Comparison of ENCODE assay signal across 9 mouse cellular contexts in the genomic region with DNA sequence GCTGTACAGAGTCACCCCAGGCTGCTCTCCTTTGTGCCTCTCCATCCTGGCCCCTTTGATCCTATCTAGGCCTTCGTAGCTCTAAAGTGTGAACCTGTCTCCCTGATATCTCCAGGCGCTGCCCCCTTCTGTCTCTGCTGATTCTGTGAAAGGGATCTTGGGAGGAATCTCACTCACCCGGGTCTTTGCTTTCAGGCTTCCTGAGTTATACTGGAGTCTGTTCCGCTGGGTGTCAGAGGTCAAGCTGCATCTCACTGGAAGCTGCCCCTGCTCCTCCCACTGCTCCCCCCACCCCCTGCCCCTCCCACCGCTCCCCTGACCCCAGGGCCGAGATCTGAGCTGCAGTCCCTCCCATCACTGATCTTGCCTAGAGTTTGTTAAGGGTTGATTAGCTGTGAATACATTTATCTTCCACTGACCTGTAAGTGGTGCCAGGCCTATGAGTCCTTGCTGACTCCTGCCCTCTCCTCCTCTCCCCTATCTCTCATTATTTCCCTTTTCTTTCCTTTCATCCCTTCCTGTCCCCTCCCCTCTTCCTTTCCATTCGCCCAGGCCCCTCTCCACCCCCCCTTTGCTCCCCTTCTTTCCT.
A peak's percentile ranks its signal among the peaks of the same experiment; 100 is the strongest.
DNase-seq lines count a peak whose midpoint lies in the region; ATAC-seq lines count a peak whose summit lies in the region.
"Had no signal": no experiment of that assay in that cellular context is flagged by ENCODE, and none has a peak within 500 bp of the region (broad histone marks: within the 10 kb centered on the region; RNA-seq: fewer than 3 reads in every experiment).

No protein-coding gene starts in this region.

- H3K4me1 ChIP-seq in heart, embryonic 11.5 days (ENCODE audit: control insufficient read depth, insufficient read depth, low read length), result peaks cover 2% of the 10 kb centered on the region; the same call in 1 of the 2 replicates
- peaks cover 19% of the 10 kb centered on the region for H3K4me1 ChIP-seq in forebrain, embryonic 12.5 days
- peaks cover 12% of the 10 kb centered on the region for H3K4me1 ChIP-seq in midbrain, embryonic 11.5 days (ENCODE audit: control insufficient read depth, insufficient read depth, low read length)
- H3K4me1 ChIP-seq: liver, embryonic 15.5 days had no signal

- H3K4me3 ChIP-seq in heart, embryonic 11.5 days (ENCODE audit: low read depth, low read length), result no peak overlapping the region
- no peak overlapping the region for H3K4me3 ChIP-seq in forebrain, embryonic 12.5 days (replicated peaks)
- no peak overlapping the region for H3K4me3 ChIP-seq in midbrain, embryonic 11.5 days (ENCODE audit: low read depth, low read length)
- H3K4me3 ChIP-seq: liver, embryonic 15.5 days had no signal

- H3K9me3 ChIP-seq in heart, embryonic 11.5 days (replicated peaks; ENCODE audit: control insufficient read depth, low read length), result no peaks in the 10 kb centered on the region
- no peaks in the 10 kb centered on the region for H3K9me3 ChIP-seq in forebrain, embryonic 12.5 days
- H3K9me3 ChIP-seq in midbrain, embryonic 11.5 days (ENCODE audit: control insufficient read depth, low read length), result no peaks in the 10 kb centered on the region
- H3K9me3 ChIP-seq: liver, embryonic 15.5 days had no signal

- WGBS in heart, embryonic 11.5 days (ENCODE audit: insufficient replicate concordance), result 8% methylated on average over 7 of the region's 7 CpGs
- 8% methylated on average over 7 of the region's 7 CpGs for WGBS in forebrain, embryonic 12.5 days
- WGBS in midbrain, embryonic 11.5 days, result 7% methylated on average over 7 of the region's 7 CpGs

- no peak overlapping the region for H3K27ac ChIP-seq in heart, embryonic 11.5 days (ENCODE audit: low read depth, low read length)
- no peak overlapping the region for H3K27ac ChIP-seq in forebrain, embryonic 12.5 days
- H3K27ac ChIP-seq in midbrain, embryonic 11.5 days (ENCODE audit: low read depth, low read length), result no peak overlapping the region
- H3K27ac ChIP-seq: liver, embryonic 15.5 days had no signal

- no peaks in the 10 kb centered on the region for H3K36me3 ChIP-seq in heart, embryonic 11.5 days (ENCODE audit: control insufficient read depth, insufficient read depth, low read length)
- H3K36me3 ChIP-seq in forebrain, embryonic 12.5 days (replicated peaks), result no peaks in the 10 kb centered on the region
- no peaks in the 10 kb centered on the region for H3K36me3 ChIP-seq in midbrain, embryonic 11.5 days (ENCODE audit: control insufficient read depth, insufficient read depth, low read length)
- H3K36me3 ChIP-seq: liver, embryonic 15.5 days had no signal

- ATAC-seq in heart, embryonic 11.5 days (replicated peaks; ENCODE audit: insufficient number of reproducible peaks, low FRiP score, low TSS enrichment), result no peak
- no peak for ATAC-seq in forebrain, embryonic 12.5 days (ENCODE audit: low FRiP score)
- peak; percentile 59 for ATAC-seq in midbrain, embryonic 11.5 days (ENCODE audit: low FRiP score)

- peak overlapping the region; percentile 45 for H3K4me2 ChIP-seq in heart, embryonic 11.5 days
- peak overlapping the region; percentile 24; the same call in 1 of the 2 replicates for H3K4me2 ChIP-seq in forebrain, embryonic 12.5 days
- H3K4me2 ChIP-seq in midbrain, embryonic 11.5 days, result peak overlapping the region; percentile 37
- H3K4me2 ChIP-seq: liver, embryonic 15.5 days had no signal

- no peaks in the 10 kb centered on the region for H3K27me3 ChIP-seq in heart, embryonic 11.5 days (ENCODE audit: control insufficient read depth, insufficient read depth, low read length)
- H3K27me3 ChIP-seq in forebrain, embryonic 12.5 days, result no peaks in the 10 kb centered on the region
- H3K27me3 ChIP-seq in midbrain, embryonic 11.5 days (ENCODE audit: control insufficient read depth, insufficient read depth, low read length), result no peaks in the 10 kb centered on the region
- H3K27me3 ChIP-seq: liver, embryonic 15.5 days had no signal

- DNase-seq in heart, postnatal 4 days, result no peak
- DNase-seq in R1 (ENCODE audit: low read depth, low spot score), result peak; percentile 3
- DNase-seq in midbrain, embryonic 11.5 days (ENCODE audit: low spot score, missing footprints), result no peak
- DNase-seq in adrenal gland, adult (ENCODE audit: inconsistent age in 2 of 2, low spot score in 1 of 2), result no peak
- no peak for DNase-seq in layer of hippocampus, adult 9-11 months
- no peak for DNase-seq in layer of hippocampus, postnatal 14 days (ENCODE audit: low spot score in 2 of 2)

- H3K9ac ChIP-seq in heart, embryonic 11.5 days (ENCODE audit: low read depth, low read length), result no peak overlapping the region
- no peak overlapping the region for H3K9ac ChIP-seq in forebrain, embryonic 12.5 days
- peak overlapping the region; percentile 49 for H3K9ac ChIP-seq in midbrain, embryonic 11.5 days (ENCODE audit: low read length)
- H3K9ac ChIP-seq: liver, embryonic 15.5 days had no signal
